Mouse (Mus musculus) embryonic facial prominence, embryonic 11.5 days (tissue): ENCODE results near the gene Jazf1. TPM values are rescaled to one million over a fixed set of nuclear protein-coding genes. Genes with fewer than 3 reads are reported as not detected.

Experiments
- ATAC-seq: fragments of 200-750 bp; cut with Nextera tagmentation; replicated peaks from 2 replicates; pipeline ENCODE4 v1.8.0; 2017; ENCODE audit warnings: low read depth; ENCODE audit not compliant: insufficient number of reproducible peaks, low FRiP score, low TSS enrichment
- DNase-seq: peaks from one replicate; pipeline ENCODE4 v3.0.0-alpha.2; 2015; ENCODE audit warnings: low spot score
- H3K27ac ChIP-seq: fragments of 300-500 bp; sonication (generic); replicated peaks from 2 replicates; pipeline ENCODE4 v1.5.1; 2014; ENCODE audit warnings: mild to moderate bottlenecking, low read depth, low read length, control low read depth
- H3K27me3 ChIP-seq: fragments of 300-500 bp; sonication (generic); 2 replicates; pipeline ENCODE4 v1.6.1; 2014; ENCODE audit warnings: mild to moderate bottlenecking, low read length, moderate library complexity, mixed read lengths; ENCODE audit not compliant: control insufficient read depth, insufficient read depth
- H3K36me3 ChIP-seq: fragments of 300-500 bp; sonication (generic); replicated peaks from 2 replicates; pipeline ENCODE4 v1.6.1; 2014; ENCODE audit warnings: low read depth, mild to moderate bottlenecking, low read length, moderate library complexity, mixed read lengths; ENCODE audit not compliant: control insufficient read depth, insufficient read depth
- H3K4me1 ChIP-seq: fragments of 300-500 bp; sonication (generic); 2 replicates; pipeline ENCODE4 v1.6.1; 2014; ENCODE audit warnings: low read length, mixed read lengths; ENCODE audit not compliant: control insufficient read depth, insufficient read depth
- H3K4me2 ChIP-seq: fragments of 300-500 bp; sonication (generic); 2 replicates; pipeline ENCODE4 v1.6.1; 2014; ENCODE audit warnings: low read depth, mild to moderate bottlenecking, control low read depth, low read length, moderate library complexity
- H3K4me3 ChIP-seq: fragments of 300-500 bp; sonication (generic); 2 replicates; pipeline ENCODE4 v1.5.1; 2014; ENCODE audit warnings: low read depth, low read length, control low read depth
- H3K9ac ChIP-seq: fragments of 300-500 bp; sonication (generic); replicated peaks from 2 replicates; pipeline ENCODE4 v1.6.1; 2014; ENCODE audit warnings: mild to moderate bottlenecking, control low read depth, low read length
- H3K9me3 ChIP-seq: fragments of 300-500 bp; sonication (generic); replicated peaks from 2 replicates; pipeline ENCODE4 v1.6.1; 2016; ENCODE audit warnings: mild to moderate bottlenecking, low read length, inconsistent platforms, mixed read lengths; ENCODE audit not compliant: control insufficient read depth
- WGBS: fragments of 180-500 bp; shearing (Covaris S2); extraction: QIAGEN DNeasy Blood & Tissue Kit; methylation state at CpG from one replicate; pipeline ENCODE4 v1.1.7; 2014; 5-methylcytosine and 5-hydroxymethylcytosine counted together
- polyA plus RNA-seq: library from polyadenylated mRNA; unstranded; fragments of >200 nt; fragmentation: Nextera tagmentation; extraction: Ambion mirVana; gene quantifications from 2 replicates; pipeline ENCODE4 v1.2.1, GENCODE M21; 2014

The Jazf1 gene
- polyA plus RNA-seq, 1 experiment from 2014 or later = 5.0 TPM

DNA sequence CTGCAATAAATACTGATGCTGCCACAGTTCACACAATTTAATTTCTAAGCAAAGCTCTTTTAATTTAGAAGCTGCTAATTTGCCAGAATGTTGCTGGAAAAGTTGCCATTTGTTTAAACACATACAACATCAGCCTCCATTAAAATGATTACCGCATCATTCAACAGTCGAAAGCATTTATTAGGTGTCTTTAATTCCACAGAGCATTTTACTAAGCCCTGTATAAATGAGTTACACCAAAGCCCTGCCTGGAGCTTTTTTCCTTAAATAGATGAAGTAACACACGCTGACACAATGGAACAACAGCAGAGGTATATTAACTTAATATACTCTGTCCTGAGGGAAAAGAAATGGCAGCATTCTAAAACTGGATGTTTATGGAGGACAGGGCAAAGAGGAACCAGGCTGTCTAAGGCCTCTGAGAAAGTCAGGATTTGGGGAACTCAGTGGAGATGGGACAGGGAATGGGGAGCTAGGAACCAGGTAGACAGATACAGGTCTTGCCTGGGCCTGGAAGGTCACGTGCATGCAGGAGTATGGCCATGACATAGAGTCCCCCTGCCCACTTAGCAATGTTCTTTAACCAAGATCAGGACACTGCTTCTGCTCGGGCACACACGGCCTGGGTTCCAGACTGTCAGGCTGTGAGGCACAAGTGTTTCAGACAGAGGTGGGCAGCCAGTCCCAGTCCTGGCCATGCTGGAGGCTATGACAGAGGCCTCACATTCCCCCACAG lies 80.4 kb downstream of the Jazf1 start:
- ATAC-seq (no peak), DNase-seq (no peak)
- H3K4me2 ChIP-seq = no peak overlapping the region
- WGBS = 84% methylated on average over 6 of the region's 6 CpGs
- H3K27me3 ChIP-seq = no peaks in the 10 kb centered on the region; the same call in 1 of the 2 replicates
- no peak overlapping the region for H3K9ac ChIP-seq
- no peaks in the 10 kb centered on the region for H3K36me3 ChIP-seq
- H3K27ac ChIP-seq = no peak overlapping the region
- no peak overlapping the region for H3K4me3 ChIP-seq
- no peaks in the 10 kb centered on the region for H3K4me1 ChIP-seq
- H3K9me3 ChIP-seq = no peaks in the 10 kb centered on the region

GRCm38 (mm10) chr6:52987391-52987790 lies 81.0 kb downstream of the Jazf1 start:
- ATAC-seq (no peak), DNase-seq (peak; percentile 80)
- Histone ChIP-seq H3K4me1 (no peaks in the 10 kb centered on the region), H3K4me3 (no peak overlapping the region), H3K27ac (no peak overlapping the region), H3K9ac (no peak overlapping the region), H3K9me3 (no peaks in the 10 kb centered on the region), H3K4me2 (no peak overlapping the region), H3K36me3 (no peaks in the 10 kb centered on the region), H3K27me3 (no peaks in the 10 kb centered on the region; the same call in 1 of the 2 replicates)
- 55% methylated on average over 4 of the region's 4 CpGs for WGBS

DNA sequence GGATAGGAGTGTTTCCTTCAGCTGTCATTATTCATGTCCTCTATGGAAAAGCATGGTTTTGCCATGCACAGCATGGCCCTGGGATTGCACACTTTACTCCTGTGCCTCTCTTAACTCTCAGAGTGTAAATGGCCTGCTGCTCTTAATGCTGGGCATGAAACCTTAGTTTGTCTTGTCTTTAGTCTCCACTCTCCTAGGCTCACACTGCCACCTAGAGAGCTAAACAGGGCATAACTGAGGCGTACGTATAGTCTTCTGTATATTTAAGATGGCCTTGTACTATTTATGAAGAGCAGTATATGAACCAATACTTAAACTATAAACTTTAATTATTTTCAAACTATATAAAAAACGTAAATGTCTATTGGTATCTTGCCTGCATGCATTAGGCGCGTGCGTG lies 86.3 kb downstream of the Jazf1 start:
- H3K9me3 ChIP-seq = no peaks in the 10 kb centered on the region
- 85% methylated on average over 6 of the region's 6 CpGs for WGBS
- DNase-seq = no peak
- H3K36me3 ChIP-seq = no peaks in the 10 kb centered on the region
- no peak for ATAC-seq
- H3K4me1 ChIP-seq = no peaks in the 10 kb centered on the region
- H3K27me3 ChIP-seq = no peaks in the 10 kb centered on the region
- H3K27ac ChIP-seq = no peak overlapping the region
- no peak overlapping the region for H3K4me3 ChIP-seq
- H3K9ac ChIP-seq = no peak overlapping the region
- no peak overlapping the region for H3K4me2 ChIP-seq

DNA sequence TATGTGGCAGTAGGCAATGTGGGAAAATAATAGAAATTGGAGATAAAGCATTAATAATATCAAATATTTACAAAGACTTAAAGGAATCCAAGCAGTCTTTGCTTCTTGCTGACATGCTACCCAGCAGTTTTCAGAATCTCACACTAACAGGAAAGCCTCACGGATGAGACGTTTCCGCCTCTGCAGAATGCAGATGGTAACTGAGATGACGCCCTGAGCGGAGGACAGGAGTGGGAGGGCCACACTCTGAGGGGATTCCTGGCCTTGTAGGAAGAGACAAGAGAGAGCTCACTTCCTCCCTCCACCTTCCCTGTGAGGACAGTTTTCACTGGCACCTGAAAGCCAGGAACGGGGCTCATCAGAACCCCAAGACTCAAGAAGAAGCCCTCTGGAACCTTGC lies 88.9 kb downstream of the Jazf1 start:
- Histone ChIP-seq H3K27me3 (no peaks in the 10 kb centered on the region), H3K4me2 (no peak overlapping the region), H3K9ac (no peak overlapping the region), H3K9me3 (no peaks in the 10 kb centered on the region), H3K4me3 (no peak overlapping the region), H3K27ac (no peak overlapping the region), H3K36me3 (no peaks in the 10 kb centered on the region), H3K4me1 (no peaks in the 10 kb centered on the region)
- ATAC-seq = no peak
- no peak for DNase-seq
- WGBS = 90% methylated on average over 6 of the region's 6 CpGs

- DNase-seq (no peak), ATAC-seq (no peak)
- H3K36me3 ChIP-seq = no peaks in the 10 kb centered on the region
- H3K4me2 ChIP-seq = no peak overlapping the region
- no peak overlapping the region for H3K9ac ChIP-seq
- no peaks in the 10 kb centered on the region for H3K4me1 ChIP-seq
- H3K9me3 ChIP-seq = no peaks in the 10 kb centered on the region
- no peak overlapping the region for H3K4me3 ChIP-seq
- 90% methylated on average over 5 of the region's 5 CpGs for WGBS
- no peaks in the 10 kb centered on the region for H3K27me3 ChIP-seq
- no peak overlapping the region for H3K27ac ChIP-seq
These were observed 95.1 kb downstream of the Jazf1 start for GRCm38 (mm10) chr6:52973351-52973750.

DNA sequence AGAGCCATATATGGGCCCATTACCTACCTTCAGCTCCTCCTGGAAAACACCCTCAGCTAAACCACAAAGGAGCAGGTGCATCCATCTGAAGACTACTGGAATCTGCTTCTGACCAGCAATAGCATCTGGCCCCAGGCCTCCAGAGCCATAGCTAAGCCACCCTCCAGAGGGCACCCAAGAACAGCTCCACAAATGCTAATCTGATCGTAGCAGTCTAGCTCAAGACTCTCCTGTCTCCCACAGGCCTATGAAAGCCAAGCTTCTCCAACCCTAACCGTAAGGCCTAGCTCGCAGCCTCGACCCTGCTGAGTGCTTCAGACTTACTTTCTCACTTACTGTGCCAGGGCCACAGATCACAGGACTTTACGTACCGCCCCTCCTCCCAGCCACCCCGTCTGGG lies 96.3 kb downstream of the Jazf1 start:
- no peak overlapping the region for H3K27ac ChIP-seq
- peaks cover 2% of the 10 kb centered on the region; the same call in 1 of the 2 replicates for H3K4me1 ChIP-seq
- no peak overlapping the region for H3K9ac ChIP-seq
- ATAC-seq (no peak), DNase-seq (no peak)
- no peaks in the 10 kb centered on the region for H3K27me3 ChIP-seq
- WGBS = 70% methylated on average over 7 of the region's 7 CpGs
- H3K4me2 ChIP-seq = no peak overlapping the region
- H3K9me3 ChIP-seq = no peaks in the 10 kb centered on the region
- H3K4me3 ChIP-seq = no peak overlapping the region
- H3K36me3 ChIP-seq = no peaks in the 10 kb centered on the region

DNA sequence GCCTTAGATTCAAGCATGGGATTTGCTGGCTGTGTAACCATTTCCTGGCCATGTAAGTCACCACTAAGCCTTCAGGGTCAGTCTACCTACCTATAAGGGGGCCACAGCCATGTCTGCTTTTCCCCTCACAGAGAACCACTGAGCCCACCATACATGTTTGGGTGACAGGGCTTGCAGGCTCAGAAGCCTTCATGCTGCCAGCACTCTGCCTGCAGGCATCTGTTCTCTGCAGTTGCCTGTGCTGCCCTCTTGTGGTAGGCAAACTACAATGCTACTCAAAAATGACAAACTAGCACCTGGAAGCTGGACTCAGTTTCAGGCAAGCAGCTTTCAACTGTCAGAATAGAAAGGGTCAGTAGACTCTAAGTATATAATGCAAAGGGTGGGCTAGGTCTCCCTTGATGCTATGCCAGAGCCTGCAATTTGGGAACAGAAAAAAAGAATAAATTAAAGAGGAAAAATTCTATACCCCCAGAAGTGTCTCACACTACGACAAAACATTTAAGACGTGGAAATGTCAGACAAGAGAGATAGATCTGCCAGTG lies 98.6 kb downstream of the Jazf1 start:
- no peaks in the 10 kb centered on the region for H3K27me3 ChIP-seq
- no peaks in the 10 kb centered on the region for H3K36me3 ChIP-seq
- no peak overlapping the region for H3K4me3 ChIP-seq
- 91% methylated on average over 2 of the region's 2 CpGs for WGBS
- peaks cover 2% of the 10 kb centered on the region for H3K4me1 ChIP-seq
- H3K9ac ChIP-seq = no peak overlapping the region
- DNase-seq (peak; percentile 77), ATAC-seq (no peak)
- no peak overlapping the region for H3K4me2 ChIP-seq
- H3K9me3 ChIP-seq = no peaks in the 10 kb centered on the region
- H3K27ac ChIP-seq = no peak overlapping the region

DNA sequence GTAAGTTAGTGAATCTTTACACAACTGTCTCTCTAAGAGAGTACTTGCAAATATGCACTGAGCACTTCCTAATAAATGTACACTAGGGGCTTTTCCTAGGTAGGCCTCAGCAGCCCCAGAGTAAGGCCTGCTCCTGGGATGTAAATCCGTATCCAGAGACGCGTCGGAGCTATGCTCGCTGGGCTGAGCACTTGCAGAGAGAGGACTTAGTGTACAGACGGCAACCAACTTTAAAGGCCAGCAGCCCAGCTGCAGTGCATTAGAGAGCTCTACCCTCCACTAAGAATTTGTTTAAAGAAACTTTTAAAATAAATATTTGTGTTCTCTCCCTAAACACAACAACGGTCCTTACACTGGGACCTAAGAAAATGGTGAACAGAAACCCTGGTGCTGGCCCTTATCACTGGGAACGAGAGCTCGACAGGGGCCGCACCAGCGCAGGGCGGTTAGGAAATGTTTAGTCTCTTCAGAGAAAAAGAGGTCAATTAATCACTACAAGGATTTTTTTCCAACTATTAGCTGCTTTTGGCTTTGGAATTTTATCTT lies 100.0 kb downstream of the Jazf1 start:
- no peak overlapping the region for H3K4me3 ChIP-seq
- peak overlapping the region; percentile 56 for H3K27ac ChIP-seq
- ATAC-seq (peak; percentile 40; the same call in 1 of the 2 replicates), DNase-seq (peak; percentile 48)
- no peak overlapping the region for H3K4me2 ChIP-seq
- H3K4me1 ChIP-seq = peaks cover 2% of the 10 kb centered on the region
- WGBS = 42% methylated on average over 12 of the region's 12 CpGs
- H3K9me3 ChIP-seq = no peaks in the 10 kb centered on the region
- H3K36me3 ChIP-seq = no peaks in the 10 kb centered on the region
- no peak overlapping the region for H3K9ac ChIP-seq
- no peaks in the 10 kb centered on the region for H3K27me3 ChIP-seq
